Mouse (Mus musculus) layer of hippocampus, postnatal 14 days (tissue): ENCODE measurements around the gene Dek. TPM values are rescaled to one million over a fixed set of nuclear protein-coding genes. Genes with fewer than 3 reads are reported as not detected.

Source experiments
- DNase-seq, 2 experiments: peaks; one replicate each; pipeline ENCODE4 v3.0.0; 2021 to 2022; ENCODE audit warnings: low spot score in 2 of 2, mixed read lengths in 1 of 2
- total RNA-seq, 2 experiments: library from RNA; stranded (reverse); gene quantifications; 2 replicates each; pipeline ENCODE4 v1.2.3; 2021

Dek gene
- total RNA-seq, 2 experiments from 2014 or later, result 44.3 to 48.5 TPM

DNA sequence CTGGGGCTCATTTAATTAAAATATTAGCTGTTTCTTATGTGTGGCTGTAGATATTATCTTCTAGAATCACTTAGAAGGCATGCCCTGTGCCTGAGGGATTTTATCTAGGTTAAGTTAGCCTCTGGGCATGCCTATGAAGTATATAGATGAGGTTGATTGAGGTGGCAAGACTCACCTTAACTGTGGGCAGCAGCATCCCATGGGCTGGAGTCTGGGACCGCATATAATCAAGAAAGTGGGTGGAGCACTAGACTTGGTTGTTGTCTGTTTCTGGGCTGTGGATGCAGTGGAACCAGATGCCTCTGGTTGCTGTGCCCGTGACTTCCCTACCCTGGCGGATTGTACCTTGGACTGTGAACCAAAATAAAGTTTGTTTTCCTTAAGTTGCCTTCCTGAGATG is 6.1 kb upstream of the Dek start:
- DNase-seq, result no peak

DNA sequence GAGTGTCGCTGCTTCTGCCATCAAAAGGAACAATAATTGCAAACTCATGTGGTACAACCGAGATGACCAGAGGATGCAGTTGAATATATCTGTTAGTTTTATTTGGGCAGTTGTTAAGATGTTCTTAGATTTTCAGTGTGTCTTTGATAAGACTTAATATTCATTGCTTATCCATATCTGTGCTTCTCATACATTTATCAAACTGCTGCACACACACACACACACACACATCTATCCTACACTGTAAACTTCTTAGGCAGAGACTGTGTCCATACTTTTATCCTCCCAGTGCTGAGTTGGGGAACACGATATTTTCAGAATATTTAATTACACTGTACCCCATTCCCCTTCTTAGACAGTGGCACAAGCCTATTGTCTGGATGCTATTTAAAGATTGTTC is 5.2 kb upstream of the Dek start:
- DNase-seq, result no peak

DNA sequence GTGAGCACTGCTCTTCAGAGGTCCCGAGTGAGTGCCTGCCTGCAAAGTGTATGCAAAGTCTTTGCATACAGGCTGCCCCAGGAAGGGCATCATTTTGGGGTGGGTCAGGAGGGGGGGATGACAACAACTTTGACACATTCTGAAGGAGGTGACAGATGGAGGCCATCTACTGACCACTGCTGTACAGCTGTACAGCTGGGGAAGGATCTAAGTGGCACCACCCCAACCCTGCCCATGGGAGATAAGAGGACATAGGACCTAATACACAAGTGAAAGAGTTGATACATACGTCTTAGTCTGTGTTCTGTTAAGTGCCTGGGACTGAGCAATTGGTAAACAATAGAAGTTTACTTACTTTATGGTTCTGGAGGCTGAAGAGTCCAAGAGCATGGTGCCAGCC is 3.2 kb upstream of the Dek start:
- DNase-seq, result no peak

DNA sequence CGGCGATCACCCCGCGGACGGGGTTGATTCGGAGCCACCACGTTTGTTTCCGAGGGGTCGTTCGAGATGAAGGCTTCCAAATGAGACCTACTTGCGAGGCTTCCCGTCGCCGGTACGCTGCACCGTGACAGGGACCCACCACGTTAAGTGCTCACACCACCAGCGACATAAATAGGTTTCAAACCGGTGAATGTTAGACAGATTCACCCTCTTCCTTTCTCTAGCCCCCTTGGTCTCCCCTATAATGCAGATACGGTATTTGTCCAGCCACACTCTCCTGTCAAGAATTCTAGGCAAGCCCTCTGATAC is 533 bp upstream of the Dek start:
- DNase-seq, result no peak

DNA sequence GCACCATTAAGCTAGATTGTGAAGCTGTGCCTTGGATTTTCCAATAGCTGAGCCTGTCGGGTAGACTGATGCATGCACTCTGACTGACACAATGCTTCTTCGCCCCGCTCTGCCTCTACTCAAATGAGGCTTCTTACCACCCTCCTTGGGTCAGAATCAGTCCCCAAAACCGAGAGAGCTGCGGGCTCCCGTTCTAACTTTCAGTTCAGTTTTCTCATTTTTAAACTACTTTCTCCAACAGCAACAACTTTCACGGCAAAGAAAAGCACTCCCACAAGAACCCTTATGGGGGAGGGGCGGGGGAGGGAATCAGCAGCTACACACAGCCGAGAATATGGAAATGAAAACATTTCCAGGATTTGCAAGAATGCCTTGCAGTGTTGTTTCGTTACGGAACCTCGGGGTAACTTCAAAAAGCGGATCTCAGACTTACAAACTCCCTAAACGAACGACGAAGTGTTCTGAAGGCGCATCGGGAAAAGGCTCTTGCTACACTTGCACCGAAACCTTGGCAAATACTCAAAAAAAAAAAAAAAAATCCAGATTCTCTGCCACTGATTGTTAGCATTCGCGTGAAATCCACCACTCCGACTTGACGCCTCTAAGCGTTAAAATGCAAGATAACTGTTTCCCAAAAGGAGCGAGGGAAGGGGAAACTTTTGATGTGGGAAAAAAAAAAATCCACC is 1.0 kb downstream of the Dek start:
- DNase-seq, result peak; percentile 14 to 16

DNA sequence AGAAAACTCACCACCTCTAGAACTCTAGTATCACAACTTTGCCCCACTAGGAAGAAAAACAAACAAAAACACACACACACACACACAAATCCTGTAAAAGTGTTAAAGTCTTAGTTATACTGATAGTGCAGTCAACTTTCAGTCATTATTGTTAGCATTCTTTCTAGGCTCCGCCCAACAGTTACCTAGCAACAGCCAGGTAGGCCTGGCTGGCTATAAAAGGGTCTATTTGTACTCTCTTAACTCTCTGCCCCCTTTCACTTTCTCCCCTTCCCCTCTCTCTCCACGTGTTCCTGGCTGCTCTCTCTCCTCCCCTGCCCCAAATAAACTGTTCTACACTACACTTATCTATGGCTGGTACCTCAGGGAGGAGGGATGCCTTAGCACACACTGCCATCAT is 1.9 kb downstream of the Dek start:
- no peak for DNase-seq

DNA sequence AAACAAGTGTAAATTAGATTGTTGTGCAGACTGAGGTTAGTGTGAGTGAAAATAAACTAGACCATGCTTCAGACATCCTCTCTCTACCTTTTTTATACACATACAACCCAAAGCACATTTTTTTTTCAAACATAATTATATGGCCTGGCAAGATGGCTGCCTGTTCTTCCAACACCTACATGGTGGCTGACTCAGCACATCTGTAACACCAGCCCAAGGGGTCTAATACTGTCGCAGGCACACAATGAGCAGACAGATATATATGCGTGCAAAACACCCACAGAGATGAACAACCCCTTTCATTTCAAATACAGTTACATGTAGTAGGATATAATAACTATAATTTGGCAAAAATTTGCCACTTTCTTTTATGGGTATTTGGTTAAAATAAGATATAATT is 5.4 kb downstream of the Dek start:
- no peak for DNase-seq

DNA sequence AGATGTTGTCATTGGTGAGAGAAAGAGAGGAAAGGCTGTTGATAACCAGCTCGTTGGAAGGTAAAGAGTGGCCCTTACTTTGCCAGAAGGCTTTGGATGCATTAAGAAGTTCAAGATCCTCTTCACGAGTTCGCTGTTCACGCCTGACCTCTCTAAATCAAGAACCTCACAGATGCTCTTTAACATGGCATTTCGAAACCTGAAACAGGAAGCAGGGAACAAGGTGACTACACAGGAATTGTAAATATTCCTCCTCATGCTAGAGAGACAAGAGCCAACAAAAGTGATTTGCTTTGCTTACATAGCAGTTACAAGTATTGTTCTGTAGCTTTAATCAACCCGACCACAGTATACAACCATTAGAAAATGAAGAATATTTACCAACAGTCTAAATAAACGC is 6.7 kb downstream of the Dek start:
- DNase-seq, result no peak

DNA sequence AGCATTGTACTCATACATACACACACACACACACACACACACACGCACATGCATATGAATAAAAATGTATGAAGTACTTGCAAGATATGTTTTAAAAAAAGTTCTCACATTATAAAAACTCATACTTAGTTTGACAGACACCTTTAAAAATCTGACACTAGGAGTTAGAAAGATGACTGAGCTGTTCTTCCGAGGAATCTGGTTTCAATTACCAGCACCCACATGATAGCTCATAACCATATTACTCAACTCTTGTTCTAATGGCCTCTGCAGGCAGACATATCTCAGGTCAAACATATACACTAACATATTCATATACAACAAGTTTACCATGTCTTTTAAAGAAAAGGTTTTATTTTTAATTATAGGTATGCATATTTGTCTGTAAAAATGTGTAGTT is 9.4 kb downstream of the Dek start:
- no peak for DNase-seq

DNA sequence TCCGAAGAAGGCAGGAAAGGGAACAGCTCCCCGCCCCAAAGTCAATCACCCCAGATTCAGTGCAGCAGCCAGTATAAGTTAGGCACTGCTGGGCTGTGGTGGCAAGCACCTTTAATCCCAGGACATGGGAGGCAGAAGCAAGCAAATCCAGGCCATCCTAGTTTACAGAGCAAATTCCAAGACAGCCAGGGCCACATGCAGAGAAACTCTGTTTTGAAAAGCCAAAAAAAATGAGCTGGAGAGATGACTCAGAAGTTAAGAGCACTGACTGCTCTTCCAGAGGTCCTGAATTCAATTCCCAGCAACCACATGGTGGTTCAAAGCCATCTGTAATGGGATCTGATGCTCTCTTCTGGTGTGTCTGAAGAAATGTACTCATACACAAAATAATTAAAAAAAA is 12.2 kb downstream of the Dek start:
- no peak for DNase-seq

DNA sequence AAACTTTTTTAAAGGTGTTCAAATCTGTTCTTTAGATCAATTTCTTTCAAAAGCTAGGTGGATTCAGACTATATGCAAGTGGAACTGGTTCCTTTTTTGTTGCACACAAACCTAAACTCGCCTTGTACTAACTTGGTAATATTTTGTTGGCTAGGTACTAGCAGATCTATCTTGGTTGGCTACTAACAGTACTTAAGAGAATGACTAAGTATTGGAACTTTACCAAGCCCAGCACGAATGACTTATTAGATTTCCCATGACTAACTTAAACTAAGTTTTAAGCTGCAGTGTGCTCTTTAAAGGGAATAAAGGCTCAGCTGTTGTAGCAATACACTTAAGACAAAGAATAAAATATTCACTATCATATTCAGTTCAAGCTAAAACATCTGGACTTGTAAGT is 16.7 kb downstream of the Dek start:
- DNase-seq, result no peak

DNA sequence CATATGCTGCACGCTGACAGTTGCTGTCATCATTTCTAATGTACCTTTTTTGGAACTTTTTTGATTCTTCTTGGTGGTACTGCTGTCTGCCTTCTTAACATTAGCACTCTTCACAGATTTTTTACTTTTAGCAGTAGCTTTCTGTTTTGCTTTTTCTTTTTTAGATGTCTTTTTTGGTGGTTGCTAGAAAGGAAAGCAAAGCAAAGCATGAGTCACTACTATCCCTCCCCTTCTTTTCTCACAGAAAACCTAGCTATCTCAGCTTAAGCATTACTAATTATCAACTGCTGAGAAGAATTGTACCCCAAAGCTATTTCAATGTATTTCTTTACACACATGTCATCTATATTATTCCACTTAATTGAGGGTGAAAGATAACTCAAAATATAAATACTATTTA is 17.6 kb downstream of the Dek start:
- DNase-seq, result no peak

DNA sequence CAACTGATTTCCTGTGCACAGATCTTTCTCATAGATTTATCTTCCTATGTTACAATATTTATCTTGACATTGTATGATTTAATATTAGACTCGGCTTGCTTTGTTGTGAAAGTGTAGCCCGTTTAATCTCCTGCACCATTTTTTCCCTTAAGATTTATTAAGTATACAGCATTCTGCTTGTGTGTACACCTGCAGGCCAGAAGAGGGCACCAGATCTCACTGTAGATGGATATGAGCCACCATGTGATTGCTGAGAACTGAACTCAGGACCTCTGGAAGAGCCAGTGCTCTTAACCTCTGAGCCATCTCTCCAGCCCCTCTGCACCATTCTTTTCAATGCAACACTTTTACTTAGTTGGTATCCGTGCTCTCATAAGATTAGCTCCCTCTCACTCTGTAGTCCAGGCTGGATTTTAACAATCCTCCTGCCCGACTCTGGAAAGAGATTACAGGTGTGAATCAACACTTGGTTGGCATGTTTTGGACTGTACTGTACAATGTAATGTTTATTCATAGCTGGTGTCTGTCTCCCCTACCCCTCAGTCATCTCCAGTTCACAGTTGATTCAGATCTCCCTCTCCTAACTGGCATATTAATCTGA is 25.0 kb downstream of the Dek start:
- no peak for DNase-seq

DNA sequence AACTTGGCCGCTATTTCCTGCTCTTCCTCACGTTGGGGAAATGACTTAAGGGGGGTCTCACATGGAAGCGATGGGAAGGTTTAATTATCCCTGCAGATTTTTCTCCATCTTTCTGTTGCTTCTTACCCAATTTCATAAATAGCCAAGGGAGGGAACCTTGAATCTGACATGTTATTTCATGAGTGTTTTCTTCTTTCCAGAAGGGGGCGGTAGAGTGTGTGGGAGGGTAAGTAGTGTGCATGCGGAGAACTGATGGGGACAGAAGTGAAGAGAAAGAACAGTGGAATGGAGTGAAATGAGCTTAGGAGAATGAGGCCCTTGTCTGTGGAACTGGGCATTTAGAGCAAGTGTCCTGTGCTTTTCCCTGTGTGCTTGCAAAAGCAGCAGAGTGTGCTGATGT is 27.2 kb downstream of the Dek start:
- DNase-seq, result no peak

DNA sequence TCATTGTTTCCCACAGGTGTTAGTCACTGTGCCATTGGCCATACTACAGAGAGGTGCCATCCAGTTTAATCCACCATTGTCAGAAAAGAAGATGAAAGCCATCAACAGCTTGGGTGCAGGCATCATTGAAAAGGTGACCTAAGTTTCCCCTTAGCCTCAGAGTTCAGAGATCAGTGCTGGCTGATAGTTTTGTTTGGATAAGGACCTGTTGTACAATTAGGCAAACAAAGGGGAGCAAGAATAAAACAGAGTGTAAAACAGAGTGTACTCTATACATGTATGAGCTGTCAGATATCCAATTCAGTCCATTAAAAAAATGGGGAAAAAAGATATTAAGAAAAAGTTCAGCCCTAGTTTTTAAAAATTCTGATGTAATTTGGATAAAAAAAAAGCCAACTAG is 28.6 kb downstream of the Dek start:
- no peak for DNase-seq

DNA sequence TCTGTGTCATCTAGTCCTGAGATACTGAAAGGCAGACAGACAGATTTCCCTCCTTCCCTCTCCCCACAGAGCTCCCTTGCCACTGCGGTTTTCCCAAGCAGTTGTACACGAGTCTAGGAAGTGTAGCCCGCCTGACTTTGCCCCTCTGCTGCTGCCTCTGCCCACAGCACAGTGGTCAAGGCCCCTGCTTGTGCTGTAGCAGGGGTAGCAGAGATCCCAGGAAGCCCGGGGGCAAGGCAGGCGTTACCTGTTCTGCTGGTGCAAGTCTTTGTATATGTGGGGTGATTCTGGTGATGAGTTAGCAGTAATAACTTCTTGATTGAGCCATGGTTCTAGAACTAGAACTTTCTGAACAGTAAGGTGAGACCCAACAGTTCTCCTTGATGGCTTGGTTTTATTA is 29.8 kb downstream of the Dek start:
- DNase-seq, result no peak

DNA sequence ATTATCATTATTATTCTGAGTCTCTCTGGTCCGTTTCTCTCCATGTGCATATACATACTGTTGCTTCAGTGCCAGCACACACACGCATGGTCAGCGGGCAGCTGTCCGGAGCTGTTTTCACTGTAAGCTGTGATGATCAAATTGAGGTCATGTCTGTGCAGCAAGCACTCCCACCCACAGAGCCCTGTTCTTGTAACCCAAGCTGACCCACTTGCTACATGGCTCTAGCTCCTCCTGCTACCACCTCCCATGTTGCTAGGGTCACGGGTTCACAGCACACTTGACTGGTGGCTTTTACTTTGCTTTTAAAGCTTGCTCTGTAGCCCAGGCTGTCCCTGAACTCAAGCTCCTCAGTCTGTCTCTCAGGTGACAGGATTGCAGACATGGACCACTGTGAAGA is 33.5 kb downstream of the Dek start:
- no peak for DNase-seq

DNA sequence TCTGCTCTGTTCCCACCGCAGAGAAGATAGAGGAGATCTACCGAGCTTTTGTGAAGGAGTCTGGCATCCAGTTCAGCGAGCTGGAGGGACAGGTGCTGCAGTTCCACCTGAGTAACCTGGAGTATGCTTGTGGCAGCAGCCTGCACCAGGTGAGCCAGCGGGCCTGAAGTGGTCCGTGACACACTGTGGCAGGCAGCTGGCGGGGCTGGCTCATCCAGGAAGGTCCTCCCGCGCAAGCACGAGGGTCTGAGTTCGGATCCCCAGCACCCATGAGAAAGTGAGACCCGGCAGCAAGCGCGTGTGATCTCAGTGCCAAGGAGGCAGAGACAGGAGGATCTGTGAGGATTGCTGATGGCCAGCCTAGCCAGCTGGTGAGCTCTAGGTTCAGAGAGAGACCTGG is 34.1 kb downstream of the Dek start:
- no peak for DNase-seq

DNA sequence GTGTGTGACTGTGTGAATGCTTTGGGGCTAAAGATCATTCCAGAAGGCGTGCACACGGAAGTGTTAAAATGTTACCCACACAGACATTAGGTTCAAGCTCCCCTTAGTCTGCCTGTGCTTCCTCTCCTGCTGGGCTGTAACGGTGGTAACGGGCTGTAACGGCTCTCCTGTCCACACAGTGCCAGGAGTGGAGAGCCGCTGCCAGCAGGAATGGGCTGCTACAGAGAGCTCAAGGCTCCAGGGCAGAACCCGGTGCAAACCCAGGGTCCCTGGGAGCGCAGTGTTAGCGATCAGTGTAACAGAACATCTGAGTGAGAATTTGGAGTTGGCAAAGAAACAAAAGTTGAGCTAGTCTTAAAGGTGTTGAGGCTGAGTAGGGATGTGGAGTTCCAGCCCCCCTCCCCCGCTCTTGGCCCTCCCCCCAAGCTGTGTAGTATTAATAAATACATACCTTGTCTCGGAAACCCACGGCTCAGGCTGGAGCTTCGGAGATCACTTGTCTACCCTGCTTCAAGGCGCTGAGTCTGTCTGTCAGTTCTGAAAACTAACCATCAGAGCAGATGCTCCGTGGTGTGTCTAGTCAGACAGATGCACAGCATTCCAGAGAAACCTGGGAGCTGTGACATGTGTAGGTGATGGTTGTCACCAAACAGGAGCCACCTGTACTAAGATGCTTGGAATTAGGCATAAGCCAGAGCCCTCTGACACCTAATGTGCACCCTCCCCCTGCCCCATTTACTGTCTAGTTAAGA is 35.5 kb downstream of the Dek start:
- DNase-seq, result no peak

DNA sequence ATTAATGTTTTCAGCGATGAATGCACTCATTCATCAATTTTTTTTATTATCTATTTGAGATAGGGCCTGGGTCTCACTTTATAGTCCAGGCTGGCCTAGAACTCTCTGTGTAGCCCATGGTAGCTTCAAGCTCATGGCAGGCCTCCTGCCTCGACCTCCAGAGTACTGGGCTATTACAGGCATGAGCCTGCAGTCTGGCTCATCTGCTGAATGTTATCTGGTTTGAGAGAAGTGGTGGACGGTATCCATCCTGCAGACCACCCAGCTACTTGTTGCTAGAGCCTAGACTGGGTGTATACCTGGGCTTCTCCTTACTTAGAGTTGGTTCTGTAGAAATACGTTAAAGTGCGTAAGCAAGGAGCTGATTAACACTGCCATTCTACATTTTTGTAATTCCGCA is 39.0 kb downstream of the Dek start:
- no peak for DNase-seq

DNA sequence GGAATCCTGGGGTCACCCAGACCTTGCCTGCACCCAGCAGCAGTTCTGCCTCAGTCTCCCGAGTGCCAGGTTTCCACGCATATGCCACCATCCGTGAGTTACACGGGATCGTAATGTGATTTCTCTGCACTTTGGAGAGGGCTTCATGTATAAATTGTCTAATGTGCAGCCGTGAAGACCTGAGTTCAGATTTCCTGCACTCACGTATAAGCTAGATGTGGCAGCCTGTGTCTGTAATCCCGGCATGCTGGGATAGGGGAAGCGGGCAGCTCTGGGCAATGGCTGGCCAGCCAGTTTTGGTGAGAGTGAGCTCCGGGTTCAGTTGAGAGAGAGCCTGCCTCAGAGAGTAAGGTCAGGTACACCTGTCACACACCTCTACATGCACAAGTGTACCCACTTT is 39.5 kb downstream of the Dek start:
- DNase-seq, result no peak

DNA sequence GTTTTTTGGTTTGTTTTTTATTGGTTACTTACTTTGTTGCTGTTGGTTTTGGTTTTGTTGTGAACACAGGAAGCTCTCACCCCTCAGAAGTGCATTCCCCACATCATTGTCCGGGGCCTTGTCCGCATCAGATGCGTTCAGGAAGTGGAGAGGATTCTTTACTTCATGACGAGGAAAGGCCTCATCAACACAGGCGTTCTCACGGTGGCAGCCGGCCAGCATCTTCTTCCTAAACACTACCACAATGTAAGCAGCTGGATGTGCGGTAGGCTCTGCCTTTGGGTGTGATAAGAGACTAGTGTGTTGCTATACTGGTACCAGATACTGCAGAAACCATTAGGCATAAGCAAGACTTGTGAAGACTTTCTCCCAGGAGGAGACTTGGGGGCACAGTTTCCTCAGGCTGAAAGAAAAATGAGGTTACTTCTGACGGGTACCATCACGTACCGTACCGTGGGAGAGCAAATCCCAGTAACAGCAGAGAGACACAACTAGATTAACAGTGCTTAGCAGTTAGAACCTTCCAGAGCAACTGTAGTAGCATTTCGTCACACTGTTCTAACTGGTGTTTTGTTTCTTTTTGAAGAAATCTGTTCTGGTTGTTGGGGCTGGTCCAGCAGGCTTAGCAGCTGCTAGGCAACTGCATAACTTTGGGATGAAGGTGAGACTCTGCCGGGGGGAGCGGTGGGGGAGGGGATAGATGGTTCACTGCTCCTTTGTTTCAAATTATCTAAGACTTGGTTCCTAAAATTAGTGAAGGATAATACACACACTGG is 41.8 kb downstream of the Dek start:
- DNase-seq, result no peak
